Mouse (Mus musculus): Measurements from ENCODE around the gene B3gat3. TPM values are rescaled to one million over a fixed set of nuclear protein-coding genes. Genes with fewer than 3 reads are reported as not detected.

Gene B3gat3
- polyA plus RNA-seq, 2 experiments from 2014 or later: 52.1 to 63.5 TPM

Other genes starting within 250 kb of the B3gat3 start
- gene Slc3a2, start 197.0 kb upstream of the B3gat3 start, polyA plus RNA-seq (2017; shearing (Covaris generic)): 100 to 1,000 TPM; 155 to 158 TPM
- 10 to 100 TPM; 67.5 to 85.9 TPM for gene Wdr74, start 184.5 kb upstream of the B3gat3 start, polyA plus RNA-seq (2017; shearing (Covaris generic))
- gene 1700092M07Rik, start 179.7 kb upstream of the B3gat3 start, polyA plus RNA-seq (2017; shearing (Covaris generic)): under 1 TPM in 1 of 2 experiments, not detected in 1; 0.60 TPM
- 100 to 1,000 TPM; 143 to 155 TPM for gene Stx5a, start 179.0 kb upstream of the B3gat3 start, polyA plus RNA-seq (2017; shearing (Covaris generic))
- gene Nxf1, start 163.3 kb upstream of the B3gat3 start, polyA plus RNA-seq (2017; shearing (Covaris generic)): 100 to 1,000 TPM; 255 to 317 TPM
- gene Tmem223, start 149.4 kb upstream of the B3gat3 start, polyA plus RNA-seq (2017; shearing (Covaris generic)): 10 to 100 TPM; 88.2 to 88.6 TPM
- 100 to 1,000 TPM; 159 to 171 TPM for gene Tmem179b, start 145.9 kb upstream of the B3gat3 start, polyA plus RNA-seq (2017; shearing (Covaris generic))
- gene Taf6l, start 134.0 kb upstream of the B3gat3 start, polyA plus RNA-seq (2017; shearing (Covaris generic)): 10 to 100 TPM; 13.3 to 16.6 TPM
- 100 to 1,000 TPM; 140 to 144 TPM for gene Polr2g, start 121.8 kb upstream of the B3gat3 start, polyA plus RNA-seq (2017; shearing (Covaris generic))
- 1 to 10 TPM; 2.7 to 4.7 TPM for gene Zbtb3, start 117.8 kb upstream of the B3gat3 start, polyA plus RNA-seq (2017; shearing (Covaris generic))
- 10 to 100 TPM; 41.8 to 55.6 TPM for gene Ttc9c, start 101.0 kb upstream of the B3gat3 start, polyA plus RNA-seq (2017; shearing (Covaris generic))
- gene Hnrnpul2, start 100.4 kb upstream of the B3gat3 start, polyA plus RNA-seq (2017; shearing (Covaris generic)): 10 to 100 TPM in 1 of 2 experiments, 1 to 10 TPM in 1; 8.6 to 15.5 TPM
- not detected for gene AC129217.1, start 90.6 kb upstream of the B3gat3 start, polyA plus RNA-seq (2017; shearing (Covaris generic))
- 10 to 100 TPM; 87.2 to 89.9 TPM for gene Bscl2, start 82.9 kb upstream of the B3gat3 start, polyA plus RNA-seq (2017; shearing (Covaris generic))
- gene Gng3, start 81.2 kb upstream of the B3gat3 start, polyA plus RNA-seq (2017; shearing (Covaris generic)): under 1 TPM; 0.29 to 0.80 TPM
- gene Lrrn4cl, start 69.6 kb upstream of the B3gat3 start, polyA plus RNA-seq (2017; shearing (Covaris generic)): 1 to 10 TPM in 1 of 2 experiments, not detected in 1; 1.2 TPM
- 100 to 1,000 TPM; 145 to 156 TPM for gene Ubxn1, start 48.9 kb upstream of the B3gat3 start, polyA plus RNA-seq (2017; shearing (Covaris generic))
- gene Uqcc3, start 39.5 kb upstream of the B3gat3 start, polyA plus RNA-seq (2017; shearing (Covaris generic)): 10 to 100 TPM; 71.1 to 77.2 TPM
- 100 to 1,000 TPM in 1 of 2 experiments, 10 to 100 TPM in 1; 99.3 to 105 TPM for gene Lbhd1, start 36.6 kb upstream of the B3gat3 start, polyA plus RNA-seq (2017; shearing (Covaris generic))
- gene Gm49403, start 36.4 kb upstream of the B3gat3 start, polyA plus RNA-seq (2017; shearing (Covaris generic)): not detected
- gene 1810009A15Rik, start 31.5 kb upstream of the B3gat3 start, polyA plus RNA-seq (2017; shearing (Covaris generic)): 10 to 100 TPM; 39.7 to 55.4 TPM
- gene Gm49416, start 31.4 kb upstream of the B3gat3 start, polyA plus RNA-seq (2017; shearing (Covaris generic)): not detected
- 10 to 100 TPM; 35.8 to 44.9 TPM for gene Ints5, start 27.4 kb upstream of the B3gat3 start, polyA plus RNA-seq (2017; shearing (Covaris generic))
- 100 to 1,000 TPM; 108 to 118 TPM for gene Ganab, start 22.3 kb upstream of the B3gat3 start, polyA plus RNA-seq (2017; shearing (Covaris generic))
- gene Rom1, start 9.0 kb downstream of the B3gat3 start, polyA plus RNA-seq (2017; shearing (Covaris generic)): 10 to 100 TPM; 10.2 to 16.3 TPM
- 100 to 1,000 TPM in 1 of 2 experiments, 10 to 100 TPM in 1; 77.4 to 100 TPM for gene Eml3, start 9.2 kb downstream of the B3gat3 start, polyA plus RNA-seq (2017; shearing (Covaris generic))
- gene Mta2, start 21.5 kb downstream of the B3gat3 start, polyA plus RNA-seq (2017; shearing (Covaris generic)): 100 to 1,000 TPM; 231 to 276 TPM
- gene Tut1, start 33.5 kb downstream of the B3gat3 start, polyA plus RNA-seq (2017; shearing (Covaris generic)): 10 to 100 TPM; 37.6 to 40.5 TPM
- 100 to 1,000 TPM; 264 to 300 TPM for gene Eef1g, start 46.7 kb downstream of the B3gat3 start, polyA plus RNA-seq (2017; shearing (Covaris generic))
- gene Ahnak, start 68.9 kb downstream of the B3gat3 start, polyA plus RNA-seq (2017; shearing (Covaris generic)): 10 to 100 TPM; 58.4 to 93.3 TPM
- not detected for gene Scgb1a1, start 167.6 kb downstream of the B3gat3 start, polyA plus RNA-seq (2017; shearing (Covaris generic))
- gene Asrgl1, start 215.3 kb downstream of the B3gat3 start, polyA plus RNA-seq (2017; shearing (Covaris generic)): 10 to 100 TPM; 16.5 to 25.7 TPM

All from inflammation-experienced regulatory T-cells (primary cell).